Mouse (Mus musculus) gastrocnemius, postnatal 4 days (tissue): ENCODE results near the gene Uvrag. TPM values are rescaled to one million over a fixed set of nuclear protein-coding genes. Genes with fewer than 3 reads are reported as not detected.

Experiments used
- DNase-seq, 2 experiments: peaks; one replicate each; pipeline ENCODE4 v3.0.0; 2021 to 2022; ENCODE audit warnings: low spot score in 2 of 2, mixed read lengths in 2 of 2
- total RNA-seq, 2 experiments: library from RNA; stranded (reverse); gene quantifications; 2 replicates each; pipeline ENCODE4 v1.2.3; 2021

Gene Uvrag
- total RNA-seq, 2 experiments from 2014 or later, result 28.9 to 30.4 TPM

DNA sequence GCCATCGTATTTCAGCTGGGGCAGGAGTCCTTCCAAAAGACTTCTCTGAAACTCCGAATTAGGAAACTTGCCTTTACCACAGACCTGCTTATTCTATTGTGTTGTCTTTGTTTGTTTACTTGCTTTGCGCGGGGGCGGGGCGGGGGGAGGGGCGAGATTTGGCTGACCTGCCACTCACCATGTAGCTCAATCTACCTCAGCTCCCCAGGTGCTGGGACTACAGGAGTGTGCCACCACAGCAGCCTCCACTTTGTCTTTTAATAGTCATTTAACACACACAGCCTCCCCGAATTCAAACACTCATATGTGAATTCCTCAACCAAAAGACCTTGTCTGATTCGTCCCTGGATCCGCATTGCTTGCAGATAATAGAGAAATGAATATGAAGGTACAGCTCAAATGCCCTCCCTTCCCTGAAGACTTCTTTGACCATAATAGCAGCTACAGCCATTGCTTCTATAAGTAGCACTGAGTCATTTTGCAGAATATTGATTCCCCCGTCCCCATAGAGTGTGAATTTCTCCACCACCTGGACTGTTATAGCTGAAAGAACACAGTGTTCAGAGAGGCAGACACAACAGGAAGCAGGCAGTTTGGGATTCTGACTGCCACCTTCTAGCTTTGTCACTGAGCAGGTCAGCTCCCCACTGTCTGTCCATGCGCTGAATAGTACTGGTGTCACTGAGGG is 1.1 kb upstream of the Uvrag start:
- DNase-seq, result no peak

DNA sequence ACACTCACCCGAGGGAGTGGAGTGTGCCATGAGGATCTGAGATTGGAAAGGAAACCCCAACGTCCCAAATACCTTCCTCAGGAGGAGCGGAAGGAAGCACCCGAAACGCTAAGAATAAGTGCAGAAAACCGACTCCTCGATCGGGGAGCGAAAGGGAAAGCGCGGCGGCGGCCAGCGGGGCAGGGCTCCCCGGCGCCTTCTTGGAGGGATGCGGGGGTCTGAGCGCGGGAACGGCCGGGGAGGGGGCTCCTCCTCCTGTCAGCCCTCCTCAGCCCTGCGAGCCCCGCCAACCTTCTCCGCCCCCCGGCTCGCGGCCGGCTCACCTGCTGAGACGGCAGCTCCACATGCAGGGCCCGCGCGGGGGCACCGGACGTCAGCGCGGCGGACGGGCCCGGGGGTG is 430 bp downstream of the Uvrag start:
- DNase-seq, result peak; percentile 36 to 48

DNA sequence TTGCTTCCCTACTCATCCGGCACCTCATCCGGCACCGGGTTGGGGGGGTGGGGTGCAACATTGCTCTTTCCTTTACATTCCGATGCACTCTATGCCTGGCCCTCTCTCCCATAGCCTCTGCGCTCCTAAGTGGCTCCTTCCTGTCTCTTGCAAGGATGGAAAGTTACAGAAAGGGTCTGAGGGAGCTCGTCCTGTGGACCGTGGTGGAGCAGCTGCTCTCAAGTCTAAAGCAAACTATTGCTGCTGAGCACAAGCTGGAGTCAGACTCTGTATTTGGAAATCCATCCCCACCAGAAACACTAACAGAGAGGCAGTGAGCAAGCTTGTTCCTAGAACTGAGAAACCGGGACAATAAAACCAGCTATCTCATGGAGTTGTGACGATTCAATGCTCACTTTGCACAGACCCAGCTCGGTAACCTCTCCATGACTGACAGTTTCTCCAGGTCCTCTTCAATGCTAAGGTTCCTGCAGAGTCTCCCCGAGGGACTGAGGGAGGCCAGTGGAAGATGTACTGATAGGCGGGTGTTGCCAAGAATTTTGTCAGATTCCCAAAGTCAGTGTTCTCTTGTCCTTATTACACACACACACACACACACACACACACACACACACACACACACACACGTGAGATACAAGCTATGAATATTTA is 975 bp downstream of the Uvrag start:
- DNase-seq, result no peak

DNA sequence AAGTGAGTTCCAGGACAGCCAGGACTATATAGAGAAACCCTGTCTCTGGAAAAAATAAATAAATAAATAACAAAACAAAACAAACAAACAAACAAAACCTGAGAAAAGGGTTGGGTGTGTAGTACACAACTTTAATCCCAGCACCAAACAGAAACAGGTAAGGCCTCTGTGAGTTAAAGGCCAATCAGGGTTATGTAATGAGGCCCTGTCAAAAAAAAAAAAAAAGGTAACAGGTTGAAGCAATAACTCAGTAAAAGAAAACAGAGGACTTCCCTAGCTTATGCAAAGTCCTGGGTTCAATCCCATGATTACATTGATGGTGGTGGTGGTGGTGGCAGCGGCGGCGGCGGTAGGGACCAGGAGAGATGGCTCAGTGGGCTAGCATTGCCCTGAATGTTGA is 3.4 kb downstream of the Uvrag start:
- DNase-seq, result no peak

DNA sequence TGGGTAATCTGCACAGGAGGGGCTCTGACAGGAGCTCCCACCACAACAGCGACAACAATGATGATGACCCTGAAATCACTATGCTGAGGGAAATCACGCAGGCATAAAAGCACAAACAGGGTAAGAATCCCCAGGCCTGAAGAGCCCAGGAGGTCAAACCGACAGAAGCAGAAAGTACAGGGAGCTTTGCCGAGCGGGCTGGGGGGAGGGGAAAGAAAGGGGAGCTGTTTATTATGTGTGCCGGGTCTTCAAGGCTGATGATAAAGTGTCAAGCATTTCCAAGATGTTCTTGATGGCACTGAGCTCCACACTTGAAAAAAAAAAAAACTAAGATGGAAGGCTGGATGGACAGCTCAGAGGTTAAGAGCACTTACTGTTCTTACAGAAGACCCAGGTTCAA is 4.2 kb downstream of the Uvrag start:
- no peak for DNase-seq

DNA sequence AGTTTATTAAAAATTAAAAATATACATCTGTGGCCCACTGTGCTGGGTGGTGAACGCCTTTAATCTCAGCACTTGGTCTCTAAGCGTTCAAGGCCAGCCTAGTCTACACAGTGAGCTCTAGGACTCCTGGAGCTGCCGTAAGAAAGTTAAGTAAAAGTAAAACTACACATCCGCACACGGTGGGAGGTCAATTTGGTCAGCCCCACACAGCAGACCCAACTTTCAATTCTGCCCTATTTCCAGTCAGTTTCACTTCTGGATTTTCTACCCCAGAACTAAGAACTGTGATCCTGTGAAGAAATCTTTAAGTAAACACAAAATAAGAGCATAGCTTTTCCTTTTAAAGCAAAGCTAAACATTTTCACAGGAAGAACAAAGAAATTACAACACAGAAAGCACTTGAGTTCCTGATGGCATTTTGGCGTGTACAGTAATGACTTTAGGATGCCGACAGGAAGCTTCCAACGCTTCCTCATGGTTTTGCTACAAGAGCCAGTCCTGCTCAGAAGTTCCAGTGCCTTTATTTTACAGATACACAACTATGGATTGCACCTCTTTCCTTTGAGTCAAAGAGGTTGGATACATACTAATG is 7.0 kb downstream of the Uvrag start:
- no peak for DNase-seq

DNA sequence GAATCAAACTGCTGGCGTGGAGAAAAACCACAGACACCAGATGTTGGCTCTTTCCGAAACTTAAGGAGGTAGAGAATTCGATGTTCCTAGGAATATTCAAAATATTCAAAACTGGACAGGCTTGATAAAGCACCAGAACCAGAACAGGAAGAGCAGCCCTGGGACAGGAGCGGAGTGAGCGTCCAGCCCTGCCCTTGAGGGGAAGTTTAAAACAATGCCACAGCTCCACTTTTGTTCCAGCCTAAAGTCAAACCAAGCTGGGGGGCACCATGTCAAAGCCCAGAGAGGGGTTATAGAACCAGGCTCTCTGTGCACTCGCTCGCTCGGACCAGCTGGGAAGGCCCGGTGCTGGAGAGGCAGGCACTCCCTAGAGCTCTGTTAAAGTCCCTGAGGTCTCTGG is 8.3 kb downstream of the Uvrag start:
- DNase-seq, result no peak

DNA sequence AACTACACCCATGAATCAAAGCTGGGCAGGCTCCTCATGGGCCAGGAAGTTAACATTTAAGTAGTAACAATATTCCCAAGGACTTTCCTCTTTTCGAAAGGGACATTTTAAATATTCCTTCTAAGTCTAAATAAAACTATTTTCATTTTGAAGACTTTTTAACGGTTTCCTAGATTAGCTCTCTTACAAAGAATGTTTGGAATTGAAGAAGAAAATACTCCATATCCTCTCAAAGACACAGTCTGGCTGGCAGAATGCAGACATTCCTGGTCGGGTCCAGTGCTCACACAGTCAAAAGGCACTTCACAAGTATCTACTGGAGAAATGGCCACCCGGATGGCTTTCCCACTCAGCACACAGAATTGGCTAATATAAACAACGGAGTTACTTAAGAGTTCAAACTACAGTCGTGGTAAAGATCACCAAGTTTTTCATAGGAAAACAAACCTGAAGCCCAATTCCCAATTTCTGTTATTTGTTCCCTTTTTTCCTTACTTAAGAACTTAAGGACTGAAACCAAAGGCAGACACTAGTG is 9.1 kb downstream of the Uvrag start:
- no peak for DNase-seq

DNA sequence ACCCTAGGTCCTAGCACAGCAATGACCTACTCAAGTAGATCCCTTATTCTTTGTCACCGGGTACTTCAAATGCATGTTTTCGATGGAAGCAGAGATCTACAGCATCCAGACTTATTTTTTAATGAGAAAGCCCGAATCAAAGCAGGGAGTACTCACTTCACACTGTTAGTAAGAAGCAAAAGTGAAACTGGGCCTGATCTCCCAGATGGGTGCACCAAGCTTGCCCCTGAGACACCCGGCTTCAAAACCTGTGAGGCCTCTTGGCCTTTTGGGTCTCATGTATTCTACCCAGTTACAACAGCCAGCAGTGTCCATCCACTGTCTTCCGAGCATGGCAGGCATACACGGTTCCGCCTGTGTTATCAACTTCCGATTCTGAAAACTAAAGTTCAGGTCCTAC is 12.0 kb downstream of the Uvrag start:
- no peak for DNase-seq

DNA sequence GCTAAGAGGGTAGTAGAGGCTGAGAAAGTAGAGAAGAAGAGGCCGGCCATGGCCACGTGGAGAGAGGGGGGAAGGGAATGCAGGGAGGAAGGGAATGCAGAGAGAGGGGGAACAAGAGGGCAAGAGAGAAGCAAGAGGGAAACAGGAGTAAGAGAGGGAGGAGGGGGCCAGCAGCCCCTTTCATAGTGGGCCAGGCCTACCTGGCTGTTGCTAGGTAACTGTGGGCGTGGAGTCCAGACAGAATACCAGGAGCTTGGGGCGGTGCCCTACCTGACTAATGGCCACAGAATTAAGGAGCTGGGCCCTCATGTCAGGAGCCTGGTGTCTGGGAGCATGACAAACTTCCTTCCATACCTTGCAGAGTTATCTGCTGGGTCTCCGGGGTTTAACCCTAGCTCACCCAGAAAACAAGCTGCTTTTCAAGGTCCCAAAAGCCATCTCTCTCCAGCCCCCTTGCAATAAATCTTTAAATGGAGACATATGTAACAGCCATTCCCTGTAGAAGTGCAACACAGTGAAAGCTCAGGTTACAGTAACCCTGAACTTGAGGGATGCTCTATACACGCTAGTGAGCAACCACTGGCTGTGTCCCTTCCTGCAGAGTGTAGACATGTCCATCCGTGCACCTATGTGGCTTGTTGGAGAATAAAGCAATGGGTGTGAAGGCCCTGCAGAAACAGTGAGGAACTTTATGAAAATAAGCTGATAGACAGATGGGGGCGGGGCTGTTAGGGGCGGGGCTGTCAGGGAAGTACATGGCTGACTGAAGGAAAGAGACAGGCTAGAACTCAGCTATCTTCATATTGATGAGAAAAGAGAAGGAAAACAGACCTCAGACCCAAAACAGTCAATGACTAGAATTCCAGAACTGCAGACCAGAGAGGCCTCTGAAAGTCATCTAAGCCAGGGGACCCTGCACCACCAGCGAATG is 12.7 kb downstream of the Uvrag start:
- no peak for DNase-seq

DNA sequence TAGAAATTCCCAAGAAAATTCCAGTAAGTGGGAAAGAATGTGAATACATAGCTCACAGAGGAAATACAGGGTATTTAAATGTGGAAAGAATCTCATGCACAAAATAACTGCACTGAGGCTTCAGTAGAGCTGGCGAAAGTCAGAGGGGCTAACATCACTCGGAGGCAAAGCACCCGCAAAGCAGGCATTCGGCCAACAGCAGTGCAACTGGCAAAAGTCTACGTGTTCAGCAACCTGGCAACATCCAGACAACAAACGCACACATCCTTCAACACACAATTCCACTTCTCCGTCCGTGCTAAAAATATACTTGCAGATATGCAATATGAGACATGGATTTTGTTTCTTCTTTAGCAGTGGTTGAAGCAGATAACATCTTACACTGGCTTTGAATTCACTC is 14.9 kb downstream of the Uvrag start:
- no peak for DNase-seq

DNA sequence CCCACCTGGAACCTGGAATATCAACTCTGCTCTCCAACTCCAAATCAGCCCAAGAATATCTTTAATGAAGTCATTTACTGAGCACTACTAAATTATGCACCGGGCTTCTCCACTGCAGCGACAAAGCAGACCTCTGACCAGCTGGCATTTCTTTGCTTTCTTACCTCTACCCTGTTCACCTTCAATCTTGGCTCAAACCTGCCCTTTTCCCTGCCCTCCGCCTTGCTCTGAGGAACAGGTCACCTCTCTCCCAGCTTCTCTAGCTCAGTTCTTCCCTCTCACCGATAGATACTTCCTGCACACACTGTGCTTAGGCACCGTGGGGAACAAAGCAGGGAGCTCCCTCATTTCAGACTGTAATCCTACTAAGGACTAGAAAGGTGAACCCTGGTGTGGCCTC is 18.3 kb downstream of the Uvrag start:
- no peak for DNase-seq

DNA sequence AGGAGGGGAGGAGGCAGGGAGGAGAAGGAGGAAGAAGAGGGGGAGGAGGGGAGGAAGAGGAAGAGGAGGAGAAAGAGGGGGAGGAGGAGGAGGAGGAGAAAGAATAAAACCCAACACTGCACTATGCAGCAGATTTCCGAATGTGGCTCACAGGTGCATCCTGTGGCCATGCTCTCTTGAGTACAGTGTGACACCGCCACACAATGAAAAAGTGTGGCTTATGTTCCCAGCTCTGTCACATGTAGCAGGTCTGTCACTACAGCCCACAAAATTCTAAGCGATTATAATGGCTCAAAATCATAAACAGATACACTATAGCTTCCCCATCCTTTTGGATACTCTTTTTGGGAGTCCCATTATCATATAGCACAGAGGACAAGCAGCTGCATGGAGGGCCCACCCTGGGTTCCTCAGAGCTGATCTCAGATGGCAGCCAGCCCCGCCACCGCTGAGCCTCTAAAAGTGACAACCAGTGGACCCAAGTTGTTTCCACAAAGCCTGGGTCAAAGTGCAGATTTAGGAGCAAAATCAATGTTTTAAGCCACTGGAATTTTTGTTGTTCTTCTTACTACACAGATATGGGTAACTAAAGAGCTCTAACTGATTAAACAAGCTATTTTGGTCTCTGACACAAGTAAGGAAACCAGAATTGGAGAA is 19.9 kb downstream of the Uvrag start:
- no peak for DNase-seq

DNA sequence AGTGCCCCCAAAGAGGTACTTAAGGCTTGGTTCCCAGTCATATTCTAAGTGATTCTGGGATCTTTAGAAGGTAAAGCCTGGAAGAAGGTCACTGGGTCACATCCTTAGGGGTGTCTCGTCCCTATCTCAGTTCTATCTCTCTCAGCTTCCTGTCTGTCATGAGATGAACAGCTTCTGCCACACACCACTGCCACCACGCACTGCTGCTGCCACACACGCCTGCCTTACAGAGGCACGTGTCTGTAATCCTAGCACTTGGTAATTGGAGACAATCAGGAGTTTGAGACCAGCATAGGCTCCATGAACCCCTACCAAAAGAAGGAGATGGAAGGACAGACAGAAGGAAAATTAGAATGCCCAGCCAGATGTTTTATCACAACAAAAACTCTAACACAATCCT is 20.9 kb downstream of the Uvrag start:
- DNase-seq, result no peak

DNA sequence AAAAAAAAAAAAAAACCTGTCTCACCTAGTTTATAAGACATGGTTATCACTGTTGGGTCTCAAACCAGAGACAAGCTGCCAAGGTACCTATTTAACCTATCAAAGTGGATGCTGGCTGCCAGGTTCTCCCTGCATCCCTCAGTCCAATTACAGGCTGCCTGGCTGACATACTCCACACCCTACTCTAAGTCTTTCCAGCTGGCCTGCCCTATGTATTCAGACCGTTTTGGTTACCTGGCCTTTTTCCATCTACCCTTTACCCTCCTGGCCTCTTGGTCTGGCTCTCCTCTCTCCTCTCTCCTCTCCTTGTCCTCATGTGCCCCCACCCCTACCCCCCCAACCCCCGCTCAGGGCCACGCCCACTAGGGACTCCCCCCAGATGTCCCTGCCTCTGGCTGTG is 24.2 kb downstream of the Uvrag start:
- no peak for DNase-seq

DNA sequence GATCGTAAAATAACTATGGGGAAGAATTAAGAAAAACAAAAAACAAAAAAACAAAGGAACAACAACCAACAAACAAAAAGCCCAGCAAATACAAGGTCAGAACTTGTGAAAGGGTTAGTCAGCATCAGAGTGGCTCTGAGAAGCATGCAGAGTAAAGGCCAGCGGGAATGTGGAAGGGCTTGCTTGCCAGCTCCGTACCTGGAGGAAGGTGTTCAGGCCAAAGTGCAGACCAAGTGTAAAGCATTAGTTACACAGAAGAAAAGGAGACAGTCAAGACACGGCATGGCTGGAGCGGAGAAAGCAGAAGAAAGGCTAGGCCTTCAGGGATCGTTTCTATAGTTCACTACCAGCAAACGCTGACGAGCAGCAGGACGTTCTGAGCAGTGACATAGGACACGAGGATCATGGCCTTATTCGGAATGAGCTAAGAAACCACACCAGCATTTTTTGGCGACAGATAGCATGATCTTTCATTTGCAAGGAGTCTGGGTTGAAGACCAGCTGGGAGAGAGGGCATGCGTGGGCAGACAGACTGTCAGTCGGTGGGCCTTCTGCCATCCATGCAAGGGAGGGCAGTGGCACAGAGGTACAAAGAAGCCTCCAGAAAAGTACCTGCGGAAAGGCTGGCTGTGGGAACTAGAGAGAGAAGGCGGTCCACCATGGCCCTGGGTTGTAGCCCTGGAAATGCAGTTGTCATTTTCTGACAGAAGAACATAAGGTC is 26.8 kb downstream of the Uvrag start:
- no peak for DNase-seq

DNA sequence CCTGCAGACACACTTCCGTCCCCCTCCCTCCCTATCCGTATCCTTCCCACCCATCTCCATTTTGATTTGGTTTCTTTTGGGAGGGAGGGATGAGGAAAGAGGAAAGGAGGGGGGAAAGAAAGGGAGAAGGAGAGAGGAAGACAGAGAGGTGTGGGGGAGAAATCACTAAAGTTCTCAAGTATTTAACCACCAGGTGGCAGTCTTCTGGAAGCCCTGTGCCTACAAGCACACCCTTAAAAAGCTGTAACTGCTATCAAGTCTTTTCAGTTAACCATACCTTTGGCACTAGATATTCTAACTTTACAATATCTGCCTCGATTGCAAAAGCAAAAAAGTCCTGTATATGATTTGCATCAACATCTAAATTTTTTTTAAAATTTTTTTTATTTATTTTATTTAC is 33.4 kb downstream of the Uvrag start:
- no peak for DNase-seq

DNA sequence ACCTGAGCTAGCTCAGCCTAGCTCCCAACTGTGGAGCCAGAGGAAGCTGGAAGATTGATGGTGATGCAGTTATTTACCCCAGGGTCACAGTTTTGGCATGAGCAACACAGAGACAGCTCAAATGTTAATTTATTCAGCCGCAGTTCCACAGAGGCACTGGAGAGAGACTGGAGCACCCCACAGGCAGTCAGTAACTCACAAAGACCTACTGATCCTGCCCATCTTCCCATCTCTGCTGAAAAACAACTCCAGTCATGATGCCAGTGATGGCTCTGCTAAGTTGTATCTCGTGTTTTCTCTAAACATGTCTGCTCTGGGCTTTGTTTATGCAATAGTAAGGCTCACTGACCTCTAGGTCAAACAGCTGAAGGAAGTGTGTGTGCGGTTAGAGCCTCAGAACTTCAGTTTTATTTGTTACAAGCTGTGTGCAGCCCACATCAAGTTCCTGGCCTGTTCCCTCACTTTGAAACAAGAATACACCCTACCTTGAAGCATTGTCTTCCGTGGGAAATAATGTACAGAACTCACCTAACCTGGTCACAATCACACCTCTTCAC is 34.1 kb downstream of the Uvrag start:
- DNase-seq, result no peak

DNA sequence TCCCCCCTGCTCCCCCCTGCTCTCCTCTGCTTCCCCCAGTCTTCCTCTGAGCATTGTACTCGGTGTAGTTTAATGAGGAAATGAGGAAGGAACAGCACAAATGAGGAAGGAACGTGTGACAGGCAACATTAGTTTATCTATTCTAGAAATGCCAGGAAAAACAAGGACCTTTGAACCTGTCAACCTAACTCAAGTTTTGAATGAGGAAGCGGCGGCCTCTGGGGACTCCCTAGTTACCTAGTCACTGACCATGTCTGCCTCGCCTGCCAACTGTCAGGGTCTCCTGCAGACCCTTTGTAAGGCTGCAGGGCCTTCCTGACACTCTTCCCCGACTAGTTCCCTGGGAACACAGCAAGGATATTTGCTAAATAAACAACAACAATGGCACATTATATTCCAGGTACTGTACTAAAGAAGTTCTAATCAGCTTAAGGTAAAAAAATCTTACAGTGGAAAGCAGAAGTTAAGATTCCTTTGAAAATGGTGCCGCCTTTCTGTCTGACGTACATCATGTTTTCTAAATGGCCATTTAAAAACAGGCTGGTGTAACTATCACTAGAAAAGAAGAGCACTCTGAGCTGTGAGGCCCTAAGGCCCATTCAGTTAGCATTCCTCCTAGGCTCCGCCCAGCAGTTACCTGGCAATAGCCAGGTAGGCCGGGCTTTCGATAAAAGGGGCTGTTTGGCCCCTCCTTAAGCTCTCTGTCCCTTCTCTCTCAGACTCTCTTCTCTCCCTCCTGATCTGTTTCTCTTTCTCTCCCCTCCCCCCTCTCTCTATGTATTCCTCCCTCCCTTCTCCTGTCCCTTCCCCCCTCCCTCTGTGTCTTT is 39.0 kb downstream of the Uvrag start:
- DNase-seq, result no peak
